Mouse (Mus musculus): ENCODE measurements around the gene Gabarapl1.

Gabarapl1 gene

DNA sequence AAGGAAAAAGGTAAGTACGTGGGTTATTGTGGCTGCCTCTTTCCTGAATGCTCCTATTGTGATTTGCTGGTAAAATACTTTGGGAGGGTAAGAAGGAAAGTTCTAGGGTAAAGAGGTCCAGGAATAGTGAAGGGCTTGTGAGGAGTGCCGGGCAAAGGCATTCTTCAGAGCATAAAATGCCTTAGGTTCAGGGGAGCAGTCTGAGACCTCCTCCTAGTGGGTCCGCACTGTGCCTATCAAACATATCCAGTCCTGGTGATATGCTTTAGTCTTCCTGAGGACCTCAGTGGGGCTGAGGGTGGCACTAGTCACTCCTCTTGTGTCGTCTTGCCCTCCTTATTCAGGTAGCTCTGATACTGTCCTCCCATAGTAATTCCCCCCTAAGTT lies 26.7 kb downstream of the Gabarapl1 start:
- TF ChIP-seq GATA4 (IDR thresholded peaks at IDR 0.05; ENCODE audit: insufficient replicate concordance, low read length) = no peak

DNA sequence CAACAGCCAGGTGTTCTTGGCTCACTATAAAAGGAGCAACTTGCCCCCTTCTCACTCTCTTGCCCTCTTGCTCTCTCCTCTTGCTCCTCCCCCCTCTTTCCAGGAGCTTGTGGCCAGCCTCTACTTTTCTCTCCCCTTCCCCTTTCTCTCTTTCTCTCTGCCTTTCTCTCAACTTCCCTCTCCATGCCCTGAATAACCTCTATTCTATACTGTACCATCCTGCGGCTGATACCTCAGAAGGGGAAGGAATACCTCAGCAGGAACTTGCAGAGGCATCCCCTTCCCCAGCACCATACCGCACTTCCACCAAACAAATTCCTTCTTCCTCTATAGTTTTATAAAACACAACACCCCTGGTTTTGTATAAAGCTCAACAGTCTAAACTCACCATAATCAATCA lies 32.3 kb downstream of the Gabarapl1 start:
- no peak for TF ChIP-seq GATA4 (IDR thresholded peaks at IDR 0.05; ENCODE audit: insufficient replicate concordance, low read length)

DNA sequence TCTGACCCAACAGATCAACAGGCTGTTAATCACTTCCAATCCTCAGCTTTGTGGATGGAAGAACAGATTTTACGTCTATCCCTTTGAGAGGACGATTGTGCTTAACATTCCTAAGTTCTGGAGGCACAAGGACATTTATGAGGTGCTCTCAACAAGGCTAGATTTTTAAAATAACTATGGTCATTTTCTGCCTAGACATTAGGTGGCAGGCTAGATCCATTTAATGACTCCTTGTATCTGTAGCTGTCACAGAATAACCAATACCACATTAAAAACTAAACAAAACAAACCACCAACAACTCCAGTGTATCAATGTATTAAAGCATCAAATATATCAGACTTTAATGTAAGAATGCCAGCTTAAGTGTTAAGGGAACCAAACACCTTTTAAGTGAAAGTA lies 42.4 kb downstream of the Gabarapl1 start:
- no peak for TF ChIP-seq GATA4 (IDR thresholded peaks at IDR 0.05; ENCODE audit: insufficient replicate concordance, low read length)

DNA sequence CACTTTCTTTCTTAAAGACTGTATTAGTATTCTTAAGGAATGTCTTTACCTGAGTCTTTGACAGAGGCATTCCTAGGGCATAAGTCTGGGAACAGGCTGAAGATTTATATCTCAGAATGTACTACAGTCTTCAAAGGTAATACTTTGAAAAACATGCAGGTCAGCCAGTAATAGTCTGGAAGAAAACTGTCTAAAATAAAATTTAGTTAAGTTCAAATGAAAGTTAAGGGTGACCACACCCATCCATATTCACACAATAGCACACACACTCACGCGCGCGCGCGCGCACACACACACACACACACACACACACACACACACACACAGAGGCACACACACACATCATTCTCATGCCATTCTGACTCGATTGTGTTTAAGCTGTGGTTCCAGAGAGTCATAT lies 44.6 kb downstream of the Gabarapl1 start, which contains the start of gene Klre1:
Gene Klre1 (plus strand): TSS at position 301 of the 400 bp plus-strand sequence.
- TF ChIP-seq GATA4 (IDR thresholded peaks at IDR 0.05; ENCODE audit: insufficient replicate concordance, low read length) = no peak

DNA sequence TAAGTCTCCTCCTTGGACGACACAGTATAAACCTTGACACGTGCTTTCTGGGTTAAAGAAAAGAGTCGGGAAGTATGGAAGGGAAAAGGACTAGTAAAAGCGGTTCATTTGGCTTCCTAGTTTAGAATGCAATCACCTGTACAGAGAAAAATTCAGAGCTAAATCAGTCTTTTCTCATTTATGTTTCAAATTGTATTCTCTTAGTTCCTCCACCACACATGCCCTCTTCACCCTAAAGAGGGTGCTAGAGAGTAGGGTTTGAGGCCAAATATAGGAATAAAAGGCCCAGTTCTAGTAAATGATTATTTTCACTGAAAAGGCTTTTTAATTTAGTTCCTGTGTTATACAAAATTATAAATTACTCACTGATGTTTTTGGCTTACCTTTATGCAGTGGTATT lies 48.3 kb downstream of the Gabarapl1 start:
- no peak for TF ChIP-seq GATA4 (IDR thresholded peaks at IDR 0.05; ENCODE audit: insufficient replicate concordance, low read length)

DNA sequence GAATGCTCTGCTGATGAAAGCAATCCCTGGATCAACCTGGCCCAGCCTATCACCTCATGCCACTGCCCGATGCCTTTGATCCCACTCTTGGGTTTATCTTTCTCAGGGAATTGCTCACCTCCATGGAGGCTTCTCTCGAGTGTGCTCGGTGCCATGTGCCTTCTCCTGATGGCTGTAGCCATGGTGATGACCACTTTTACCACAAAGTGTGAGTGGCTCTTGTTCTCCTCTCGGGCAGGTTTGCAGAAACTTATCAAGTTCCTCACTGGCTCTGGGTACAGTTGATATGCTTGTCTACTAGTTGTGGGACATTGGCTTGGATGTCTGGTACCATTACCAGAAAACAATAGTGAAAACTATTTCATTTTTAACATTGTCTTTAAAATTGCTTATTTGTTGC lies 48.9 kb downstream of the Gabarapl1 start:
- TF ChIP-seq GATA4 (IDR thresholded peaks at IDR 0.05; ENCODE audit: insufficient replicate concordance, low read length) = no peak

DNA sequence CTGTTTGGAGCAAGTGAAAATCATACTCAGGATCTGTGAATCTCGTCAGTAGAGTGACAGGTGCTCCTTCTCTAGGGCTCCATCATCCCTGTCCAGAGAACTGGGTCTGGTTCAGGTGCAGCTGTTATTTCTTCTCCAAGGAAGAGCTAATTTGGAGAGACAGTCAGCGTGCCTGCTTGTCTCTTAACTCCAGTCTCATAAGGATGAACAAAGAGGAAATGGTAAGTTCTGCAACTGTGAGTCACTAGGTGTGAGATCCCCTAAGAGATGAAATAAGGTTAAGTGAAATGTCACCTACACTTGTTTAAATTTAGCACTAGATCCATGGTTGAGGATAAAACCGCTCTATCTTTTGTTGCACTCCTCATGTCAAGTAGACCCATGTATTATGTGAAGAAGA lies 50.1 kb downstream of the Gabarapl1 start:
- no peak for TF ChIP-seq GATA4 (IDR thresholded peaks at IDR 0.05; ENCODE audit: insufficient replicate concordance, low read length)

DNA sequence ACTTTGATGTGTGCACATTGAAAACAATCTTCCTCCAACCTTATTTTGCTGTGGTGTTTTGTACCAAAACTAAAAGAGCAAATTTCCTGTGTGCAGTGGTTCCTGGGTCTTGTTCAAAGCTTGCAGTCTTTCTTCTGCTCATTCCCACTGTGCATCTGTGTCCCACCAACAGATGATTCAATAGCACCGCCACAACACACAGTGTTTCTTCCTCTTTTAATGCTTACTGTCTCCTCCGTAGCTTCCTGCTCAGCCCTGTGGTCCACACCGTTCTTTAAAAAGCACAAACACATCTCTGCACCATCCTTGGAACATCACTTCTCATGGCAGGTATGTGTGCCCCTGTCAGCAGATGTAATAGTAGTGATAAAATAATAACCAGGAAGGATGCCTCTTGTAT lies 58.5 kb downstream of the Gabarapl1 start, which contains the start of gene Klrd1:
Gene Klrd1 (plus strand): TSS at position 275 of the 400 bp plus-strand sequence.
- TF ChIP-seq GATA4 (IDR thresholded peaks at IDR 0.05; ENCODE audit: insufficient replicate concordance, low read length) = no peak
